Mouse (Mus musculus) olfactory bulb, adult 2 months (tissue): ENCODE measurements around the gene Snapc5.

ENCODE experiments used
- CTCF ChIP-seq: fragments of 200-500 bp; IDR thresholded peaks from 2 replicates; pipeline ENCODE4 v1.5.1; 2012; ENCODE audit warnings: low read depth, mild to moderate bottlenecking, low read length, moderate library complexity; ENCODE audit not compliant: insufficient read depth
- POLR2A ChIP-seq: fragments of 200-500 bp; IDR thresholded peaks from 2 replicates; pipeline ENCODE4 v1.6.1; 2012; ENCODE audit warnings: mild to moderate bottlenecking, low read depth, low read length, moderate library complexity; ENCODE audit not compliant: insufficient read depth

DNA sequence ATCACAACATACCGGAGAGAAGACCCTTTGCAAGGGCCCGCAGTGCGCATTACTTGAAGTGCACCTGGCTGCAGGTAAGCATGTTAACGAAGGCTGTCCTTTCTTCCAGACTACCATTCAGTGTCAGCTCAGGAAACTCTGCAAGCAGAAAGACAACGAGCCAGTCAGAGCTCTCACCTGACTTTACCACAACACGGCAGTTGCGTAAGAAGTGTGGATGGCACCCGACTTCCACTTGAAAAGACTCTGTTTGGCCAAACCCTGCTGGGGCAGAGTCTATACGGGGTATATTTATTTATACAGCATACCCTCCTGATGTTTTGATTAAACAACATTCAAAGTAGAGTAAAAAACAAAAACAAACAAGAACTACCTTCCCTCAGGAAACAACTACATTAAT lies 39.2 kb upstream of the Snapc5 start:
- TF ChIP-seq POLR2A: no peak
- TF ChIP-seq CTCF: no peak
